Mouse (Mus musculus) 3134 (cell line): ENCODE results near the gene Lrr1.
A peak's percentile ranks its signal among the peaks of the same experiment; 100 is the strongest.
"Not testable (repeated sequence)": the region's sequence is repeated elsewhere in the genome, so short reads cannot be mapped to it uniquely, and the experiment has no call there.

ENCODE experiments used
- DNase-seq: peaks from one replicate; pipeline ENCODE4 v3.0.0-alpha.2; 2011; ENCODE audit warnings: low spot score; ENCODE audit not compliant: insufficient read length; ENCODE audit errors: extremely low read depth

Gene Lrr1

GRCm38 (mm10) chr12:69160677-69161076, 7.9 kb upstream of the Lrr1 start:
- DNase-seq: not testable (repeated sequence)

GRCm38 (mm10) chr12:69163586-69163985, 5.0 kb upstream of the Lrr1 start:
- DNase-seq: not testable (repeated sequence)

GRCm38 (mm10) chr12:69164904-69165303, 3.7 kb upstream of the Lrr1 start:
- DNase-seq: no peak

- not testable (repeated sequence) for DNase-seq
Observed at GRCm38 (mm10) chr12:69166861-69167581, 1.6 kb upstream of the Lrr1 start.

- no peak for DNase-seq
Observed at GRCm38 (mm10) chr12:69167656-69168460, 756 bp upstream of the Lrr1 start.

- no peak for DNase-seq
Observed at GRCm38 (mm10) chr12:69171307-69171706, 2.7 kb downstream of the Lrr1 start.

GRCm38 (mm10) chr12:69175975-69176374, 7.4 kb downstream of the Lrr1 start:
- DNase-seq: no peak

- no peak for DNase-seq
Observed at GRCm38 (mm10) chr12:69177526-69177925, 8.9 kb downstream of the Lrr1 start.

- DNase-seq: no peak
Observed at GRCm38 (mm10) chr12:69179371-69179770, 10.8 kb downstream of the Lrr1 start.

- DNase-seq: no peak
Observed at GRCm38 (mm10) chr12:69181800-69182199, 13.2 kb downstream of the Lrr1 start.

GRCm38 (mm10) chr12:69183583-69184308, 15.1 kb downstream of the Lrr1 start, which contains the start of the genes Rpl36al and Mgat2:
TSS of gene Rpl36al (minus strand) at chr12:69184083.
TSS of gene Mgat2 (plus strand) at chr12:69184157.
- DNase-seq: peak; percentile 96

- peak; percentile 68 for DNase-seq
Observed at GRCm38 (mm10) chr12:69184342-69185295, 16.0 kb downstream of the Lrr1 start.

- no peak for DNase-seq
Observed at GRCm38 (mm10) chr12:69185371-69185770, 16.8 kb downstream of the Lrr1 start.

GRCm38 (mm10) chr12:69186811-69187471, 18.3 kb downstream of the Lrr1 start:
- no peak for DNase-seq

- DNase-seq: no peak
Observed at GRCm38 (mm10) chr12:69190074-69190473, 21.5 kb downstream of the Lrr1 start.

GRCm38 (mm10) chr12:69190522-69190921, 21.9 kb downstream of the Lrr1 start:
- no peak for DNase-seq

GRCm38 (mm10) chr12:69191396-69191795, 22.8 kb downstream of the Lrr1 start:
- DNase-seq: no peak

GRCm38 (mm10) chr12:69192637-69193036, 24.0 kb downstream of the Lrr1 start:
- DNase-seq: no peak
